Mouse (Mus musculus) heart, adult 2 months (tissue): ENCODE measurements around the gene 1700042G07Rik.

Source experiments
- CTCF ChIP-seq: fragments of 200-600 bp; IDR thresholded peaks from 2 replicates; pipeline ENCODE4 v1.8.1; 2022; ENCODE audit warnings: antibody characterized with exemption, mild to moderate bottlenecking, moderate library complexity
- EP300 ChIP-seq: fragments of 200-500 bp; IDR thresholded peaks from 2 replicates; pipeline ENCODE4 v1.6.1; 2011; ENCODE audit warnings: low read depth, low read length, control low read depth; ENCODE audit not compliant: insufficient read depth
- POLR2A ChIP-seq: fragments of 200-500 bp; IDR thresholded peaks from 2 replicates; pipeline ENCODE4 v1.6.1; 2011; ENCODE audit warnings: mild to moderate bottlenecking, low read depth, low read length, control low read depth; ENCODE audit not compliant: insufficient read depth

DNA sequence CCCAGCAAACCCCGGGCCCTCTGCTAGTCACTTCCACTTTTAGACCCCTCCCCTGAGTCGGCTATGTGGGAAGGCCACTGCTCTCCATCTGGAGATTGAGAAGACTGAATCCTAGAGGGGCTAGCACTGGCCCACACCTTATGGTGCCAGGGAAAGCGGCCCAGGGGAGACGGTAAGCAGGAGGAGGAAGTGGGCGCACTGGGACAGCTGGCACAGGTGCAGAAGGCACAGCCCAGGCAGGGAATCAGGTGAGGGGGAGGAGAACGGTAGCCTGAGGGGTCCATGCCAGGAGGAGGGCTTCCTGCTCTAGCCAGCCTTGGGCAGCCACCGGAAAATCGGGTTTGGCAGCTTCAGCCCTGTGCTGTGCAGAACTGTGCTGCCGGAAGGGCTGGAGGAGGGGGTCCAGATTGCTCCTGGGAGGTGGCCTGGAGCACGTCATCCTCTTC, 3.4 kb downstream of the 1700042G07Rik start:
- TF ChIP-seq CTCF (no peak), EP300 (no peak; the same call in 1 of the 2 replicates), POLR2A (no peak; the same call in 1 of the 2 replicates)
